Mouse (Mus musculus) embryonic fibroblast, embryonic 13.5 days (primary cell): ENCODE results near the gene Gzf1. TPM values are rescaled to one million over a fixed set of nuclear protein-coding genes. Genes with fewer than 3 reads are reported as not detected.

Experiments
- H3K27ac ChIP-seq: 2 replicates; pipeline ENCODE4 v1.5.1; 2012; ENCODE audit warnings: low read length, control low read depth, inconsistent platforms; ENCODE audit not compliant: insufficient read depth
- H3K4me1 ChIP-seq: 2 replicates; pipeline ENCODE4 v1.6.1; 2011; ENCODE audit warnings: low read length; ENCODE audit not compliant: control insufficient read depth, insufficient read depth
- H3K4me3 ChIP-seq: 2 replicates; pipeline ENCODE4 v1.5.1; 2011; ENCODE audit warnings: mild to moderate bottlenecking, control low read depth, low read length; ENCODE audit not compliant: insufficient read depth
- CTCF ChIP-seq: IDR thresholded peaks from 2 replicates; pipeline ENCODE4 v1.5.1; 2011; ENCODE audit warnings: mild to moderate bottlenecking, control low read depth, low read length, moderate library complexity, borderline replicate concordance; ENCODE audit not compliant: insufficient read depth
- POLR2A ChIP-seq: IDR thresholded peaks from 2 replicates; pipeline ENCODE4 v1.6.1; 2011; ENCODE audit warnings: low read depth, mild to moderate bottlenecking, control low read depth, low read length, moderate library complexity
- polyA plus RNA-seq: library from polyadenylated mRNA; stranded (reverse); fragments of >200 nt; gene quantifications from 2 replicates; pipeline ENCODE4 v1.2.4, GENCODE M21; 2011; ENCODE audit warnings: low read depth; ENCODE audit not compliant: missing spikeins, insufficient read length

The Gzf1 gene
- polyA plus RNA-seq, 1 experiment: 23.5 TPM

DNA sequence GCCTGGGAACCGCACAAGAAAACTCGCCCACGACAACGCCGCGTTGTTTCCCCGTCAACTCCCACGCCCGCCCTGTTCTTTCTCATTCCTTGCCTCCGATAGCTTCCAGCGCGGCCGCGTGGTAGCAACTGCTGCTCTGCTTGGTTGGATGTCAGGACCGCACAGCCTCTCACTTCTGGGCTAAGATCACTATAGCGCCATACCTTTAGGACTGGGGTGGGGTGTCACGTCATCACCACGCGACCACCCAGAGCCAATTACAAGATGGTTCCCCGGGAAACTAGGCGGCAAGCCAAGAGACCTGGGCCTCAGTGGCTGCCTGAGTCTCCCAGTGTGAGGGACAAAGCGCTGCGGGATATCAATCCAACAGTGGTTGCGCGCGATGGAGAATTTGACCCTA is 3.0 kb upstream of the Gzf1 start:
- H3K4me3 ChIP-seq: no peak overlapping the region; the same call in 1 of the 2 replicates
- no peak for TF ChIP-seq CTCF
- TF ChIP-seq POLR2A: peak; percentile 52
- peaks cover 12% of the 10 kb centered on the region for H3K4me1 ChIP-seq
- H3K27ac ChIP-seq: peak overlapping the region; percentile 12; the same call in 1 of the 2 replicates

DNA sequence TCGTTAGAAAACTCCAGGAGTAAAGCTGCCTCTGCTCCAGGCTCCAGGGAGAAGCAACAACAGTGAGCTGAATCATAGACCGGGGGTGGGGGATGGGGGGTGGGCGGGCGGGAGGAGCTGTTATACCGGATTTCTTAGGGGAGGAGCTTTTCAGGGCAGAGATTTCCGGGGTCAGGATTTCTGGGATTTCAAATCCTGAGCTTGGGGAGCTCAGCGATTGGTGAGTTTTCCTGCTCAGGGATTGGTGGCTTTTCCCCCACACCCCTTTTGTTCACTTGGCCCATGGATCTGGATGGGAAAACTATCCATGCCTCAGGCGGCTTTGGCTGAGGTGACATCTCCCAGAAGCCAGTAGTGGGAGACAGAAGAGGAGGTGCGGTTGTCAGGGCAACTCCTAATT is 1.5 kb upstream of the Gzf1 start:
- peak overlapping the region; percentile 93 for H3K27ac ChIP-seq
- no peak for TF ChIP-seq CTCF
- TF ChIP-seq POLR2A: peak; percentile 76
- H3K4me3 ChIP-seq: no peak overlapping the region
- peaks cover 8% of the 10 kb centered on the region for H3K4me1 ChIP-seq

DNA sequence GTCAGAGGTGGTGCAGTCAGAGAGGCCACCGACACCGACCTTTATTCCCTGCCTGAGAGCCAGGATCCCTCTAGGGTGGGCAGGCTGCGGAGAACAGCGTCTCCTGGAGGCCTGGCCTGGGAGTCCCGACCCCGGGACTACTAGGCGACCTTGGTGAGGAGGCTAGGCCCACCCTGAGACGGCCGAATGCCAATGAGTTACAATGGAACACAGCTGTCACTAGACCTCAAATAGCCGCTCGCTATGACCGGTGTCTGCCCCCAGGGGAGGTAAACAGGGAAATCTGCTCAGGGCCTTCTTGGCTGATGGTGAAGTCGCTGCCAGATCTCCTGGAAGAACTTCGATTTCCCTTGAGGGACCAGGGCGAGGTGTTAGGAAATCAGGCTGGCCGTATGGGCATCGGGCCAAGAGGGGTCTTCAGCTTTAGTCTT is 653 bp downstream of the Gzf1 start:
- peak overlapping the region; percentile 80 for H3K4me3 ChIP-seq
- H3K4me1 ChIP-seq: peaks cover 8% of the 10 kb centered on the region
- no peak overlapping the region for H3K27ac ChIP-seq
- TF ChIP-seq CTCF (0 out of 2 replicates have a peak, but pooled peaks have one; percentile 26), POLR2A (no peak)

DNA sequence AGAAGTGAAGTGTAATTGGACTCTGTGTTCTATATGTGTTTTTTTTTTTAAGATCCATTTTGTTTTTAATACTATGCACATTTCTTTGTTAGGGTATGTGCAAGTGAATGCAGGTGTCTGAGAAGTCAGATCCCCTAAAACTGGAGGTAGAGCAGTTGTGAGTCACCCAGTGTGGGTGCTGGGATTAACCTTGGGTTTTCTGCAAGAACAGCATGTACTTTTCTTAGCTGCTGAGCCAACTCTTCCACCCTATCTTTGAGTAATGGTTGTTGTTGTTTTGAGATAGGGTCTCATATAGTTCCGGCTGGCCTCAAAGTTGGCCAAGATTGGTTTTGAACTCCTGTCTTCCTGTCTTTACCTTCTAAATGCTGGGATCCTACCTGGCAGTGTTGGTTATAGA is 2.2 kb downstream of the Gzf1 start:
- no peak overlapping the region for H3K27ac ChIP-seq
- peaks cover 8% of the 10 kb centered on the region for H3K4me1 ChIP-seq
- no peak overlapping the region for H3K4me3 ChIP-seq
- no peak for TF ChIP-seq CTCF
- no peak for TF ChIP-seq POLR2A

DNA sequence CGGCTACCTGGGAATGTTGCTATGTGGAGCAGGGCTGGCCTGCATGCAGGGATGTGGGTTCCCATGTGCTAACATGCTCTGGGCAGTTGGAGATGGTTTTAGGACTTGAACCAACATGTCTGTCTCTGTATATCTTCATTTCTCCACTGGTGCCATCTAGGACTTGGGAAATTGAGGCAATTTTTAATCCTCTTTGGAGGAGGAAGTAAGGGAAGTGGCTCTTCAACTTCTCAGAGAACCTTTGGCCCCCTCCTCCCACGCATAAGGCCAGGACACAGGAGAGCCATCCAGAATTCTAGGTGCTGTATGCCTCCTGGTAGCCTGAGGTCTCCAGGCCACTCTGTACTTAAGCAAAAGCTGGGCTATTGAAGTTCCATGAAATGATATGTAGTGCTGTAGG is 4.1 kb downstream of the Gzf1 start:
- no peak for TF ChIP-seq POLR2A
- no peak for TF ChIP-seq CTCF
- Histone ChIP-seq H3K27ac (no peak overlapping the region), H3K4me1 (peaks cover 5% of the 10 kb centered on the region; the same call in 1 of the 2 replicates), H3K4me3 (no peak overlapping the region)

DNA sequence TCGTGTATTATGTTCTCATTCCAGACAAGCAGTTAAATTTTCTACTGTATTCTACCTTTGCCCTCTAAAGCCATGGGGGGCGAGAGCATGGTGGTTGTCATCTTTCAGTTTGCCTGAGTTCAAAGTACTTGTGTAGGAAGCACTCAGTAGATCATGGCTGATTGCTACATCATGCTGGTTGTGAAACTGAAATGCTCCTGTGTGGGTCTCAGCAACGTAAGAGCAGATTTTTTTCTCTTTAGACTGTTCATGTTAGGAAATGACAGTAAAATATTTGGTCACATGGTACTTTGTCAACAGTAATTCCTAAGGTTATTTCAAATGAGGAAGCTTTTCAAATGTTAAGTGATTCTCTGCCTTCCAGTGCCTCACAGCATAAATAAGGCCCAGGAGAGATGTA is 4.9 kb downstream of the Gzf1 start:
- H3K27ac ChIP-seq: no peak overlapping the region
- H3K4me1 ChIP-seq: peaks cover 5% of the 10 kb centered on the region; the same call in 1 of the 2 replicates
- no peak for TF ChIP-seq POLR2A
- no peak for TF ChIP-seq CTCF
- no peak overlapping the region for H3K4me3 ChIP-seq

DNA sequence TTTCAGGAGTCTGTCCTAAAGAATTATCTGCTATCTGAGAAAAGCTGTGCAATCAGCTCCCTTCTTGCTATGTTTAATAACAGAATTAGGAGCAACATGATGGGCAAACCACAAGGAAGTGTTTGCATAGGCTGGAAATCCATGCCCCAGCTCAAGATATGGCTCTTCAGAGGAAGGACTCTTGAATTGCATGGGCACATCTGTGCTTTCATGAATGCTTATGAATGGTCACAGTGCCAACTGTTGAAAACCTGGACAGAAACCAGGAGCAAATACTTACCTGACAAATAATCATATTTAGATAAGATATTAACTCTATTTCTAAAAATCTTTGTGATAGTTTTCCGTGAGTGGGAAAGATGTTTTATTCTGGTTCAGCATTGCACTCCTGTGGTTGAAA is 6.0 kb downstream of the Gzf1 start:
- H3K27ac ChIP-seq: no peak overlapping the region
- TF ChIP-seq CTCF: no peak
- TF ChIP-seq POLR2A: no peak
- peaks cover 5% of the 10 kb centered on the region; the same call in 1 of the 2 replicates for H3K4me1 ChIP-seq
- no peak overlapping the region for H3K4me3 ChIP-seq

DNA sequence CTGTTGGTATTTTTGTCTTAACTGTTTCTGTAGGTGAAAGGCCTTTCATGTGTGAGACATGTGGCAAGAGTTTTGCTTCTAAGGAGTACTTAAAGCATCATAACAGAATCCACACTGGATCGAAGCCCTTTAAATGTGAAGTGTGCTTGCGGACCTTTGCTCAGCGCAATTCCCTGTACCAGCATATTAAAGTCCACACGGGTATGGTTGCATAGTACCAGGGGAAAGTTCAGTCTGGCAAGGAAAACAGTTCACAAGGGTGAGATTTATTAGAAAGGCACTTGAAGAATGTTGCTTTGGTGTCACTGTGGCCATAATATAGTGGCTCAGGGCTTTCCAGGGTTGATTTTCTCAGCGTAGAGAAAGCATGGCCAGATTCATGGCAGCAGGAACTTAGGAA is 7.1 kb downstream of the Gzf1 start:
- TF ChIP-seq POLR2A: no peak
- TF ChIP-seq CTCF: no peak
- H3K4me3 ChIP-seq: no peak overlapping the region
- H3K4me1 ChIP-seq: no peaks in the 10 kb centered on the region
- no peak overlapping the region for H3K27ac ChIP-seq

DNA sequence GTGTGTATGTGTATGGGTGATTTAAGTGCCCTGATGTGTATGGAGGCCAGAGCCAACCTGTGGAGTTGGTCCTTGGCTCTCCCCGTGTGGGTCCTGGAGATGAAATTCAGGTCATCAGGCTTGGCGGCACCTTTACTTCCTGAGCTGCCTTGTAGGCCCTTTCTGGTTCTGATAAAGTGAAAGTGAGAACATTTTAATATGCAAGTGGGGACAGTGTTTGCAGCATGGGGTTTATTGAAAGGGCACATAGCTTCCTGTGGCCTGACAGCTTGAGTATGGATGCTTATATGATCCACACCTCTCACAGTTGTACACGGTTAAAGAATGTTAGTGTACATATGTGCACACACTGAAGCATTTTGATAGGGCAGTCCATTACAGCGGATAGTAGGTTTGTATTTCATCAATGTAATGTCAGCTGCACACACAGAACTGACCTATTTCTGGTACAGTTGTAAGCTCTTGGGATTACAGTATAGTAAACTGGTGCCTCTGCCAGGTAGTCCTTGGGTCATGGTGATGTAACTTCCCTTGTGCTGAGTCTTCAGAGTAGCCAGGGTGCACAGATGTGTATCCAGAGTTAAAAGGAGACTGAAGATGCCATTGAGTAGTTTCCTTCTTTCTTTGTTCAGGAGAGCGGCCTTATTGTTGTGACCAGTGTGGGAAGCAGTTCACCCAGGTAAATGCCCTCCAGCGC is 8.8 kb downstream of the Gzf1 start:
- TF ChIP-seq CTCF: no peak
- no peak for TF ChIP-seq POLR2A
- no peak overlapping the region for H3K27ac ChIP-seq
- no peak overlapping the region for H3K4me3 ChIP-seq
- no peaks in the 10 kb centered on the region for H3K4me1 ChIP-seq

DNA sequence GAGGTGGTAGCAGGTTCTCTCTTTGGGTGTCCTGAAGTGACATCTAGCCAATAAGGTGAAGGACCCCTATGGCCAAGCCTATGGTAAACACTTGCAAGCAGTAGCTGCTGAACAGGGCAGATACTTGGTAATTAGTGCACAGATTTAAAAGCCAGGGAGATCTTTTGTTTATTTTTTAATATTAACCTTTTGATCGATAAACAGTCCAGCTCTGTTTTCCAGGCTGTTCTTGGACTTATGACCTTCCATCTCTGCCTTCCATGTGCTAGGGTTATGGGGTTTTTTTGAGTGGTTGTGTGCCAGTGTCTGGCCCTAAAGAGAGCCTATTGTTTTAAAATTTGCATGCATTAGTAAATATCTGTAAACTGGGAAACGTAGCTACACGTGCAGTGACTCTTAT is 9.5 kb downstream of the Gzf1 start:
- H3K27ac ChIP-seq: no peak overlapping the region
- no peaks in the 10 kb centered on the region for H3K4me1 ChIP-seq
- no peak overlapping the region for H3K4me3 ChIP-seq
- TF ChIP-seq CTCF: no peak
- TF ChIP-seq POLR2A: no peak

DNA sequence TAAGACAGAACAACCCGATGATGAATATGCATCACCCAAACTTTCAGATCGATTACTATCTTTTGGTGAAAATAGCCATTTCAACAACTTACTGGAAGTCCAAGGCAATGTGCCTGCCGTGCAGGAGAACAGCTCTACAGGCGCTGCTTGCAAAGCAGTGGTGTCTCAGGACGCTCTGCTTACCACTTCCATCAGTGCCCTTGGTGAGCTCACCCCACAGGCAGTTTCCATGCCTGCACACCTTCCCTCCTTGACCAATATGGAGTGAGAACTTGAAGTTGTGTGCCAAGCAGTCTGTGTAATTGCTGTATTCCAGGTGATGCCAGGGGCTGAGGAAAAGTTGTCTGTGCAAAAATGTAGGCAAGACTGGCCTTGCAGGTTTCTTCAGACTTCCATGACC is 10.0 kb downstream of the Gzf1 start:
- Histone ChIP-seq H3K4me3 (no peak overlapping the region), H3K27ac (no peak overlapping the region), H3K4me1 (no peaks in the 10 kb centered on the region)
- no peak for TF ChIP-seq CTCF
- TF ChIP-seq POLR2A: no peak
